Mouse (Mus musculus) layer of hippocampus, adult 18-20 months (tissue): ENCODE results near the gene E030018B13Rik. TPM values are rescaled to one million over a fixed set of nuclear protein-coding genes. Genes with fewer than 3 reads are reported as not detected.

Experiments
- DNase-seq, 2 experiments: peaks; one replicate each; pipeline ENCODE4 v3.0.0; 2022; ENCODE audit warnings: low spot score in 2 of 2
- long read RNA-seq: library from polyadenylated mRNA; stranded (forward); transcript quantifications from one replicate; pipeline ENCODE4 v2.0.0, GENCODE M21; 2021
- total RNA-seq, 2 experiments: library from RNA; stranded (reverse); gene quantifications; 2 replicates each; pipeline ENCODE4 v1.2.3; 2021

The E030018B13Rik gene
- not detected for total RNA-seq
- long read RNA-seq: 0 reads

DNA sequence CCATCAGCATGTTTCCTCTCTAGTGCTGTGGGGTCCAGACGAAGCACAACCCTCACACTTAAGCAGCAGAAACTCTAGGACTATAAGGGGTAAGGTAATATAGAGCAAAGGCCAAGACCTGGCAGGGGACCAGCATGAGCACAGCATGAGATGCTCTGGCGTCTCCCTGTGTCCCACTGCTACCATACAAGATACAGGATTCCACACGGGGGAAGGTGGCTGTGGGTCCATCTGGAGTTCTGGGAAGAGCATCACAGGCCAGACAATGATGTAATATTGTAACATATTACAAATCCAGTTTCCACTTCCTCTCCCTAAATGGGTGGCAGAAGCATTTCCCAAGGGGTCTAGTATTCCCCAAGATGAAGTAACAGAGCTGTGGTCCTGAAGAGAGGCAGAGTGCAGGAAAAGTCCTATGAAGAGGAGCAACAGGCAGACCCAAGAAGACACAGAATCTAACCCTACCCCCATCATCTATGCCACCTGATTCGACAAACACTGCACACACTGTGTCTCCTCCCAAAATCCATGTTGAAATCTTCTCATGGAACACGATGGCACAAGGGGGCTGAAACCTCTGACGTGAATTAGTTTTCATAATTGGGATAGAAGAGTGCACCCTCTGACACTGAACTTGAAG lies at the start of gene E030018B13Rik:
TSS of gene E030018B13Rik (plus strand) at position 590 of the 640 bp plus-strand sequence.
- DNase-seq: no peak

DNA sequence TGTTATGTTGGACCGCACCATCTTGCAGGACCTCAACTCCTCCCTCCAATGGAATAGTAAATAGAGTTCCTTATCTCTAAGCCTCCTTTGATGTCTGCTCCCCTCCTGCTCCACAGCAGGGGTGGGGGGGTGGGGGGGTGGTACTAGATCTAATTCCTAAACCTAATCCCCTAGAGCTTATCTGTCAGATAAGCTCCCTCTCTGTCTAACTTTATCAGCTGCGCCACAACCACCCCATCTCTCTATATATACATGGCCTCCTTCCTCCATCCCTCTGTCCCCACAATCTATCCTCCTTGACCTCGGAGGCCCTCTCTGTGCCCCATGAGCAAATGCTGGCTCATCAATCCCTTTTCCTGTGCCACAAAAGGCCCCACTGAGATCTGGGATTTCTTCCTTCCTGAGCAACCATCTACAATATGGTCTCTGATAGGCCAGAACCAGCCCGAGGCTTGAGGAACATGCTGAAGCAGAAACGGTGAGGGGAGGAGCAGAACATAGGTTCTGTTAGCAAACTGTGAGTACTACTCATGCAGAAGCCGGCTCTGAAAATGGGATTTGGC lies 48.2 kb upstream of the E030018B13Rik start:
- no peak for DNase-seq

GRCm38 (mm10) chr7:63871698-63872097 lies 45.0 kb upstream of the E030018B13Rik start:
- no peak for DNase-seq

- DNase-seq: no peak
These were observed 42.8 kb upstream of the E030018B13Rik start for GRCm38 (mm10) chr7:63873880-63874279.

GRCm38 (mm10) chr7:63875686-63876085 lies 41.0 kb upstream of the E030018B13Rik start:
- no peak for DNase-seq

DNA sequence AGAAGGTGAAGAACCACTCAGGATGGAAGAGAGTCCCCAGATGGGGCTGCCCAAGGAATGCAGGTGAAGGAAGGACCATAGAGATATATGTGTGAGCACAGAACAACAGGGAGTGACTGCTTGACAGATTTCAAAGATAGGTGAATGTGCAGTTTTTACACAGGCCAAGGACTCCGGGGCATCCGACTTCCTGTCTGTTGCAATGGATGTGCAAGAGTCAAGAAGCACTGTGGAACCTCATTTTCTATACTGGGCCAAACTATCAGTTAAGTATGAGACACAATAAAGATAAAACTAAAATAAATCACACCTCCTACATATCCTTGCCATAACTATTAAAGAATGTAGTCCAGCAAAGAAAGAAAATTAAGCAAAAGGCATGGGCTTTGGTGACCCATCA lies 40.0 kb upstream of the E030018B13Rik start:
- no peak for DNase-seq

DNA sequence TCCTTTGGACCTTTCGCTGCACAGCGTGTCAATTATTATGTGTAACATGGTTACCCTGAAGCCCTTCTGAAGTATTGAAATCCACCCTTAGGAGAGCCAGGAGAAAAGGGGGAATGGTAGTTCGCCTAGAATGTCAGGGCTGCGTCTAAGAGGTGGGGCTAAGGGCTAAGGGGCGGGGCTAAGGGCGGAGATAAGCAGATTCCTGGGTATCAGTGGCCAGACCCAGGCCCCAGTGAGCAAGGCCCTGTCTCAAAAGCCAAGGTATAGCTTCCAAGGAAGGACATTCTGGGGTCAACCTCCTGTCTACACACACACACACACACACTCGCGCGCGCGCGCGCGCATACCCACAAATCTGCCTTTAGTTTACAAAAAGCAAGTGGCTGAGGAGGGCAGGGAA lies 39.0 kb upstream of the E030018B13Rik start:
- DNase-seq: no peak

- peak in 1 of 2 experiments; percentile 63 for DNase-seq
These were observed 37.1 kb upstream of the E030018B13Rik start for GRCm38 (mm10) chr7:63879583-63879982.

GRCm38 (mm10) chr7:63882739-63883138 lies 33.9 kb upstream of the E030018B13Rik start:
- DNase-seq: no peak

DNA sequence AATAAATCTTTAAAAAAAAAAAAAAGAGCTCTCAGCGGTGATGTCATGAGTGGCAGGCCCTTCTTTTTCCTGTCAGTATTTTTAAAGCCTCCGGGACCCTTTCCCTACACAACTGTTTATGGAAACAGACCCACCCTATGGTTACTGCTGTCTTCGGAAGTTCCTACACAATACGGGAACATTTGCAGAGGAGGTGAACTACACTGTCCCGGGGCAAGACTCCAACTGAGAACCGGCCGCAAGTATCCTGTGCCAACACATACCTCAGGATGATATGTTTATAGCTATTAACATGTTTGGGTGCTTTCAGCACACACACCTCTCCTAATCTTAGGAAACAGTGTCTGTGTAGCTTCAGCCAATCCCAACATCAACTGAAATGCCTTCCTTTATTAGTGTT lies 31.6 kb upstream of the E030018B13Rik start:
- no peak for DNase-seq

GRCm38 (mm10) chr7:63887034-63887551 lies 29.6 kb upstream of the E030018B13Rik start:
- DNase-seq: no peak

GRCm38 (mm10) chr7:63887602-63888123 lies 29.0 kb upstream of the E030018B13Rik start:
- no peak for DNase-seq

DNA sequence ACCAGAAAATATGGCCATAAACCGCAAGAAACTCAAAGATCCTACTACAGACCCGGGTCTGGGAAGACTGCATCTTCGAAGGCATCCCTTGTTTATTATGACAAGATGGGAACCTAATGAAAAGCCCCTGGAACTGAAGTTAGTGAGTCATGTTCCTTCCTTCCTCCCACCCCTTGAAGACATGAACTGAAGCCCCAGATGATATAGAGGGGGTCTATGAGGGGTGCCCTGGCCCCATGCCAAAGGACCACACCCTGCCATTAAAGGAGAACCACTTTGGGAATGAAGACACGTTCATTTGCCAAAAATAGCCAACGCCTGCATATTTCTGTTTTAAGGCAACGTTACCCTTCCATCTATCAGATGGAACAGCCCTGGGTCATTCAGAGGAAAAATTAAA lies 28.0 kb upstream of the E030018B13Rik start:
- DNase-seq: no peak

DNA sequence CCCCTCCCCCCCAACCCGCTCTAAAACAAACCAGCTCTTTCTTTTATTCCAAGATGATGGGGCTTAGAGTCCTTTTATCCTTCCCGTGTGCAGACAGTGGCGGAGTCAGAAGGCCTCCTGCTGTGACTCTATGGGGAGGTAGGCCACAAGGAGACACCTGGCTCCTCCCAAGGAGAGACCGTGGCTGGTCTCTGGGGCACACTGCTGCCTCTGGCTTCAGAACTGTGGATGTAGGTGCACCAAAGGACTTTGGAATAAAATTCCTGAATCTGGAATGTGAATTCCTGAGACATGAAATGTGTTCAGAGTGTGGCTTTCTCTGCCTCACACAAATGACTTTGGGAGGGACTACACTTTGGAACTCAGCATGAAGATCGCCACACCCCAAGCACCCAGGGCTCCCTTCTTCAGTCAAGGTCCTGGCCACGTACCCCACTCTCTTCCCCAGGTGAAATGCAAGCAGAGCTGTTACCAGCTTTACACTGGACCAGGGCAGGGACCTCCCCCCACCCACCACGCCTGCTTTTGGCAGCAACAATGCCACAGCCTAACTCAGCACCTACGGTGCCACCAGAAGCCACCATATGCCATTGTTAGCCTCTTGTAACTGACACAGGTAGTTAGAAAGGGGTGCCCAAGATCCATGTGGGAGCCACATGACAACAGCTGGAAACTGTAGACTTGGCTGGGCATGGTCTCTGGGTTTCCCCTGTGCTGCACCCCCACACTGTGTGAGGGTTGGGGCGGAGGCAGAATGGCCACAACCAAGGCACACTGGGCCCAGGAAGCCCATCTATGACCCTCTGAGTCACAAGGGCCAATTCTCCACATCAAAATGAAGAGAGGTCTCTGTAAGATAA lies 27.3 kb upstream of the E030018B13Rik start:
- DNase-seq: no peak

DNA sequence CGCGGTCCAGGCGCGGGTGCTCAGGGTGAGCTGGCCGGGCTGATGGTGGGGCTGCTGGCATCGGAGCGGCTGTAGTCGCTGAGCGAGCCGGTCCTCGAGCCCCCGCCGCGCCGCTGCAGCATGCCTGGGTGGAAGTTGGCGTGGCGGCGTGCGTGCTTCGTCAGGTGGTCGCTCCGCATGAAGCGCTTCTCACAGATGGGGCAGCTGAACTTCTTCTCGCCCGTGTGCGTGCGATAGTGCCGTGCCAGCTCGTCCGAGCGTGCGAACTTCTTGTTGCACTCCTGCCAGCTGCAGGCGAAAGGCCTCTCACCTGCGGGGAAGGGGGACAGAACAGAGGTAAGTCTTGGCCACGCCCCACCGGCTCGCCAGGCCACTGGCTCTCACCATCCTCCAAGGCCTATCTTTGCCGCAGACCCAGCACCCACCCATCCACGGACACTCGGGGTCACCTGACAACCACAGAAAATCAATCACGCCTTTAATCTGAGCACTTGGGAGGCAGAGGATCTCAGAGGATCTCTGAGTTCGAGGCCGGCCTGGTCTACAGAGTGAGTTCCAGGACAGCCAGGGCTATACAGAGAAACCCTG lies 25.1 kb upstream of the E030018B13Rik start:
- DNase-seq: no peak

DNA sequence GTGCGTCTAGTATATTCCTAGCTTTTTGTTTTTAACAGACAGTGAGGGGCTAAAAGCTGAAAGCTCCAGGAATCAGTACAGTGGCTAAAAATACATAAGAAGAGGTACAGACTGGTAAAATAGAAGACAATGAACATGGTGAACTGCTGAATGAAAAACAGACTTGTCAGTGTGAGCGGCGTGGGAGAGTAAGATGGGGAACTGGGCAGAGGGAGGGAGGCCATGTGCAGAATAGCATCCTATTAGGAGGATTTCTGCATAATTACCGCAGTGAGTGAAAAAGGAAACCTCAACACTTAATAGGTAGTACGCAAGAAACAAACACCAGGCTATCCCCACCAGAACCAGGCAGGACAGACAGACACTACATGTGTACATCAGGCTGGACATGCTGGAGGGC lies 23.5 kb upstream of the E030018B13Rik start:
- DNase-seq: peak in 1 of 2 experiments; percentile 79

DNA sequence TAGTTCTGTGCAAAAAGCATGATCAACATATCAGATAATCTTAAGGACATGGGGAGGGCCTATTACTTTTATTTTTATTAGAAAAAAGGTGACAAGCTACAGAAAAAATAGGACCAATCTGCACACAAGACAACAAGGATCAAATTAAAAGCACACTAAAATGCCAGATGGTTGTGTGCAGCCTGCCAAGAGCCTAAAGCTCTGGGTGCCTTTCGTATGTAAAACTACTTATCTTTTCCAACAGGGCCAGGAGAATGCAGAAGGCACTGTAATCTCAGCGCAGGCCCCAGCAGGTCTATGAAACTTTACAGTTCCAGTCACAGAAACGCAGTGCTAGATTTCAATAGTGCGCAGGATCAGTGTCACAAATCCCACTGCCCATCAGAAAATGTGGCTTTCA lies 22.9 kb upstream of the E030018B13Rik start:
- peak in 1 of 2 experiments; percentile 64 for DNase-seq

DNA sequence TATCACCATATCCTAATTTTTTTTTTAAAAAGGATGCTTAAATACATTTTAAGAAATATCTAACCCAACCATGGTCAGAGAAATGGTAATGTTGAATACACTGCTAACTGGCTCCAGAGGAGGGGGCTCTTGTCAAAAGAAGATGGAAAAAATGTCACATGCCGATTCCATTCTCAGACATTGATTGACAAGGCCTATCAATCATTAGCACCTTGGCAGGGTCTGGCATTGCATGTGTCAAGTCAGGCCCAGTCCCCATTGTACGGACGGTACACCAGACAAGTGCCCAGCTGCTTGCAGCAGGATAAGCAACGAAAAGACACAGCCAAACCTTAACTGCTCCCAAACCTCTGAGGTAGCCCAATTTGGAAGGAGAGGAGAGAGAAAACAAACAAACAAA lies 22.0 kb upstream of the E030018B13Rik start:
- no peak for DNase-seq

DNA sequence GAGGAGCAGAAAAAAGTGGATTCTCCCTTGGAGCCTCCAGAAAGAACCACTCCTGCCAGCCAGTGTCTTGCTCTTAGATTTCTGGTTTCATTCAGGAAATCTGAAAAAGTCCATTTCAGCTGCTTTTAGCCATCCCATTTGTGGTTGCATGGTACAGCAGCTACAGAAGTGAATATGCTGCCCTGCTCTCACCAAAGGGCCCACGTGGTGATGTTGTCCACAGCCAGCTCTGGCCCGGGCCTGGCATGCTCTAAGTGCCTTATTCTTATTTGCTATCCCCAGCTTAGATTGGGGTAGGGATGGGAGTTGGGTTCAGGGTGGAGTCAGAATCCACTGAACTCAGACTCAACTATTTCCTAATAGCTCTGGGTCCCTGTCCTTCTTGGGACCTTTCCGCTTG lies 21.4 kb upstream of the E030018B13Rik start:
- DNase-seq: no peak

GRCm38 (mm10) chr7:63896276-63896967 lies 20.2 kb upstream of the E030018B13Rik start:
- no peak for DNase-seq
